Mouse (Mus musculus) bone marrow, adult 2 months (tissue): ENCODE measurements around the gene Shc4.

Source experiments
- CTCF ChIP-seq: fragments of 200-500 bp; IDR thresholded peaks from 2 replicates; pipeline ENCODE4 v1.5.1; 2011; ENCODE audit warnings: low read length, control low read depth; ENCODE audit not compliant: control insufficient read depth, insufficient read depth
- POLR2A ChIP-seq: fragments of 200-500 bp; IDR thresholded peaks from 2 replicates; pipeline ENCODE4 v1.6.1; 2011; ENCODE audit warnings: low read depth, mild to moderate bottlenecking, control low read depth, low read length, borderline replicate concordance; ENCODE audit not compliant: control insufficient read depth

DNA sequence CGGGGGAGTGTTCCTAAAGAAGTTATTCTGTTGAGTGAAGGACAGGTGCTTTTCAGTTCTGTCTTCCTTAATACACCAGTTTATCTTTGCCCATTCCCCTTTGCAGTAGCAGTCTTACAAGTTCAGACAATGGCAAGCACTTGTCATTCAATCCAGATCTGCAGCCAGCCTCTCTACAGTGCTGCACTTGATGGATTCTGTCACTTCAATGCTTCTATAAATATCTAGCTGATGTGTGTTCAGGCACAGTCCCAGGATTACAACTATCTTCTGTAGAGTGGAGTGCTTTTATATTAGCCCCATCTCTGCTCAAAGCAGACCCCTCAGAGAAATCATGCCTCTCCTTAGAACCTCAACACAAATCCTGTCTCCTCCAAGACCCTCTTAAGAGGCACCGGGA, 93.9 kb downstream of the Shc4 start:
- TF ChIP-seq POLR2A (no peak), CTCF (no peak)
